Mouse (Mus musculus): ENCODE measurements around the gene Lrrc46. TPM values are rescaled to one million over a fixed set of nuclear protein-coding genes. Genes with fewer than 3 reads are reported as not detected.

Gene Lrrc46
- polyA plus RNA-seq, 1 experiment from 2014 or later: 0.48 TPM

DNA sequence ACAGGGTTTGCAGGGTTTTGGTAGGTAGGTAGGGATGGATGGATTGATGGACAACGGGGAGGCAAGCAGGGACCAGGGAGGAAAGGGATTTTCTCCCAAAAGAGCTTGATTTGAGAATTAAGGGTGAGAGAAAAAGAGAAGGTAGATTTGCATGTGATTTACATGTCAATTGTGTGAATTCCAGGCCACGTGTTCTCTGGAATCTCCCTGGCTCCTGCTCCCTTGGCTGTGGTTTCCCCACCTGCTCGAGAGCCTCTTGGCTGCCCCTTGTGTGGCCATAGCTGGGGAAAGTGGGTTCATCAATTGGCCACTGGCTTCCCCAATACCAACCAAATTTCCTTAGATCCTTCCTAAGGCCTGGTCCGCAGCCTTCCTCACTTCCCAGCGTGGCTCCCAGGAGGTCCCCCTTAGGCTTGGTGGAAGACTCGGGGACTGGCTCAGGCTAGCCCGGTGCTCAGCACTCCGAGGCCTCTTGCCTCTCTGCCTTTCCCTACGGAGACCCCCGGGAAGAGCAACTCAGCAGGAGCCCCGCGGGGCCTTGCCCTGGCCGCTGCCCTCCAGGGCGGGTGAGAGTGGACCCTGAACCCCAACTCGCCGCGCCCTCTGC lies 44.3 kb downstream of the Lrrc46 start:
- peak overlapping the region; percentile 44; the same call in 1 of the 2 replicates for H3K9ac ChIP-seq
- no peak for ATAC-seq
- H3K4me3 ChIP-seq: peak overlapping the region; percentile 36
- WGBS (ENCODE audit: insufficient replicate concordance): 21% methylated on average over 17 of the region's 17 CpGs
- peaks cover 34% of the 10 kb centered on the region for H3K4me1 ChIP-seq
- H3K27ac ChIP-seq: no peak overlapping the region
- H3K9me3 ChIP-seq (replicated peaks): no peaks in the 10 kb centered on the region
- no peaks in the 10 kb centered on the region for H3K36me3 ChIP-seq
- peak overlapping the region; percentile 55 for H3K4me2 ChIP-seq
- H3K27me3 ChIP-seq (replicated peaks): peaks cover 99% of the 10 kb centered on the region

DNA sequence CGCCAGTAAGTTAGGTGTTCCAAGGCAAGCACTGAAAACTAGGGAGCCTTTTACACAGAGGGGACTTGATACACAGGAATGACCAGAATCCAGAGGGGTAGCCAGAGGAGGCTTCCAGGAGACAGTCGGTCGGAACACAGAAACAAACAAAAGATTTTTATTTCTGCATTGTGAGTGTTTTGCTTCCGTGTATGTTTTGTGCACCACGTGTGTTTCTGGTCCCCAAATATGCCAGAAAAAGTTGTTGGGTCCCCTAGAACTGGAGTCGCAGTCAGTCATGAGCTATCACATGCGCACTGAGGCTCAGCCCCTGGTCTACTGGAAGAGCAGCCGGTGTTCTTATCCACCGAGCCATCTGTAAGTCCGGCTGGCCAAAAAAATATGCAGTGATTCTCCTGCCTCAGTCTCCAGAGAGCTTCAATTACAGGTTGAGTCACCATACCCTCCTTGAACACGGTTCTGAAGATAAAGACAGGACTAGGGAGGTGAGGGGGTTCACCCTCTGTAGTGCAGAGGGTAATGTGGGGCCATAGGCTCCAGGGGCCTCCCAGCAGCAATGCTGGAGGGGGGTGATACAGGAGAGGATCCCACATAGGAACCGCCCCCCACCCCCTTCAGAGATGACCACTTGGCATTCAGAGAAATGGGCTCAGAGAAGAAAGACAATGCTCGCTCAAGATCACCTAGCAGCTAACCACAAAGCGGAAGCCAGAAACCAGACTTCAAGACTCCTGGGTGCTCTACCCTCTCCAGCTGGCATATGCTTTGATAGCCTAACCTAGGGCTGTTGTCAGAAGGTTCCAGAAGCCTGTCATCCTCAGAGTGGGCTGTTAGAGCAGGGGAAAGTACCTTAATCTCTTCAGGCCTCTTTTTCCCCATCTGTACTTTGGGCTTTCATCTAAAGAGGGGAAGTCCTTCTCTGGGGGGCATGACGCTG lies 45.1 kb downstream of the Lrrc46 start:
- Histone ChIP-seq H3K27me3 (replicated peaks) (peaks cover 98% of the 10 kb centered on the region), H3K4me1 (peaks cover 34% of the 10 kb centered on the region), H3K9me3 (replicated peaks) (no peaks in the 10 kb centered on the region), H3K4me2 (no peak overlapping the region), H3K9ac (no peak overlapping the region), H3K27ac (no peak overlapping the region), H3K36me3 (no peaks in the 10 kb centered on the region), H3K4me3 (no peak overlapping the region)
- no peak for ATAC-seq
- 42% methylated on average over 15 of the region's 15 CpGs for WGBS (ENCODE audit: insufficient replicate concordance)

DNA sequence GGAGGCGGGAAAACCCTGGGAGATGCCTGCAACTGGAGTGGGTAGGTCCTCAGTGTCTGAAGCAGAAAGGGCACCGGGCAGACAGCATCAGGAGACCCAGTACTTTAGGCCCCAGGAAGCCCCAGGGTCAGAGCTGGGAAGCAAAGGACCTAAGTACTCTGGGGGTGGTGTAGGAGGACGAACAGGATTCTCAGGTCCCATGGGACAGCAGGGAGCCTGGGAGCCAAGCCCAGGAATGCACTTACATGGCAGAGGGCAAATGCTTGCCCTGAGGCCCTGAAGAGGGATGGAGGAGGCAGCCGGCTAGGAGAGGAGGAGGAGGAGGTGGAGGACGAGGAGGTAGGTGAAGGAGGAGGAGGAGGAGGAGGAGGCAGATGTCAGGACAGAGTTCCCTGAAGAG lies 46.2 kb downstream of the Lrrc46 start:
- no peak overlapping the region for H3K9ac ChIP-seq
- peaks cover 34% of the 10 kb centered on the region for H3K4me1 ChIP-seq
- ATAC-seq: no peak
- WGBS (ENCODE audit: insufficient replicate concordance): 51% methylated on average over 5 of the region's 5 CpGs
- H3K27me3 ChIP-seq (replicated peaks): peaks cover 89% of the 10 kb centered on the region
- H3K27ac ChIP-seq: no peak overlapping the region
- no peak overlapping the region for H3K4me3 ChIP-seq
- no peaks in the 10 kb centered on the region for H3K36me3 ChIP-seq
- H3K9me3 ChIP-seq (replicated peaks): no peaks in the 10 kb centered on the region
- no peak overlapping the region for H3K4me2 ChIP-seq

DNA sequence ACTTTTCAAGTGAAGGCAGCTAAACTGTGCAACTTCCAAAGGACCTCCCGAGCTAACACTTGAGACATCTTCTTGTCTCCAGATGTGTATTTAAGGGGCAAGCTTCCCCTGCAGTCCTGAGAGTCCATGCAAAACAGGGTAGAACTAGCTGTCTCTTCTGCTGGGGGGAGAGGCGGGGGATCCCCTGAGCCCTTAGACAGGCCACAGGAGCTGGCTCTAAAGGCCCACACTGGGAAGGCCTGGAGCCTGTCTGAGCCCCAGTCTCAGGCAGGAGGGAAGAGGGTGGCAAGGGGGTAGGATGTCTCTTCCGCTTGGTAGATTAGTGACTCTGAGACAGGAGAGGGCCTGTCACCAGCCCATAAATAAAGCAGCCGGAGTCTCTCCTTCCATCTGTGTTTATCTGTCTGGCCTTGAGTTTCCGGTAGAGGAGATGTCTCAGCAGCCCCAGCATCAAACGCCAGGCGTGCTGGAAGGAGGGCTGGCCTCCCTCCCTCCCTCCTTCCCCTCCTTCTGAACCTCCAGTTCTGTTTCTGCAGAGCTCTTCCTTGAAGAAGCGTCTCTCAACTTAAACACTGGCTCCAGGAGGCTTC lies 48.4 kb downstream of the Lrrc46 start:
- Histone ChIP-seq H3K4me3 (no peak overlapping the region), H3K4me1 (peaks cover 42% of the 10 kb centered on the region), H3K27me3 (replicated peaks) (peaks cover 87% of the 10 kb centered on the region), H3K36me3 (no peaks in the 10 kb centered on the region), H3K27ac (peak overlapping the region; percentile 74), H3K9me3 (replicated peaks) (no peaks in the 10 kb centered on the region), H3K4me2 (no peak overlapping the region), H3K9ac (no peak overlapping the region)
- ATAC-seq: peak; percentile 30; the same call in 1 of the 2 replicates
- WGBS (ENCODE audit: insufficient replicate concordance): 11% methylated on average over 8 of the region's 8 CpGs

DNA sequence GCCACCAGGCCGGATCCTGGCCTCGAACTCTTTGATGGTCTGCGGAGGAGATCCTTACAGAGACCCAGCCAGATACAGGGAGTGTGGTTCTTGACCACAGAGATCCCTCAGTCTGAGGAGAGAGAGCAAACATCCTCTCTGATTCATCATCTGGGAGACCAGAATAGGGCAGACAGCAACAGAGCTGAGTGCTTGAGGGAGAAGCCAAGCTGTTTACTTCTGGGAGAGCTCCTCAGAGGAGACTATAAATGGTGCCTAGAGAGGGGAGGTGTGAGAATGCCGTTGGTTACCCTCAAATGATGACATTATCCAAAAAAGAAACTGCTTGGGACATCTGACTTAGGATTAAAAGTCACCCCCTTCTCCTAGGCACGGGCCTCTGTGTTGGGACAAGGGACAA lies 49.7 kb downstream of the Lrrc46 start:
- WGBS (ENCODE audit: insufficient replicate concordance): 44% methylated on average over 5 of the region's 5 CpGs
- Histone ChIP-seq H3K9me3 (replicated peaks) (no peaks in the 10 kb centered on the region), H3K4me1 (peaks cover 37% of the 10 kb centered on the region), H3K9ac (no peak overlapping the region), H3K27me3 (replicated peaks) (peaks cover 87% of the 10 kb centered on the region), H3K27ac (no peak overlapping the region), H3K36me3 (no peaks in the 10 kb centered on the region), H3K4me3 (no peak overlapping the region), H3K4me2 (no peak overlapping the region)
- no peak for ATAC-seq

DNA sequence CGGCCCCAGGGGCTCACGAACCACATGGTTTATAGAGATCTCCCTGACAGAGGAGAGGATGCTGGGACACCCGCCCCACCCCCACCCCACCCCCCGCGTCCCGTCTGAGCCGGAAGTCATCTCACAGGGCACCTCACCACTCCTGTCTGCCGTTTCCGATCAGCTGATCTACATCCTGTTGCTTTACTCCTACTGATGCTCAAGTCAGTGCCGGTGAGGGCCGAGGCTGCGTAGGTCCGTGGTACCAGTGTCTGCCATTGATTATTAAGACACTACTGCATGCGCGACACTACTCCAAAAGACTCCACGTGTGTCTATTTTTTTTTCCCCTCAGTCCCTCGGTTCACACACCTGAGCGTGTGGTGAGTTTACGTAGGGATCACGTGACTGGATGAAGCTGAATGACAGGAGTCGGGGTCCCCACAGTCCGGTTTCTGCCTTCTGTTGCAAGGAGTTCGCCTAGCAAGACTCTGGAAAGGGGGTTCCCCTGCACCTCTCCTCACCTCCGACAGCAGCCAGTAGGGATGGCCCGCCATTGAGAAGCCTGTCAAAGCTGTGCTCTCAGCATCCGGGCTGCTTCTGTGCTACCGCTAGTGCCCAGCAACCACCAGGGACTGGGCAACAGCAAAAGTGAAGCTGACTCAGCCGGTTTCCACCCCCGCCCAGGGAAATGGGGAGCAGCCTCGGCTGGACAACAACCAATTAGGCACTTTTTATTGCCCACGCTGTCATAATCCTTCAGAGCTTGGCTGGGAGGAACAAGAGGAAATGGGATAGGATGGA lies 53.1 kb downstream of the Lrrc46 start:
- H3K4me2 ChIP-seq: peak overlapping the region; percentile 46
- H3K9ac ChIP-seq: peak overlapping the region; percentile 36; the same call in 1 of the 2 replicates
- no peaks in the 10 kb centered on the region for H3K9me3 ChIP-seq (replicated peaks)
- H3K27ac ChIP-seq: no peak overlapping the region
- peaks cover 88% of the 10 kb centered on the region for H3K27me3 ChIP-seq (replicated peaks)
- H3K36me3 ChIP-seq: no peaks in the 10 kb centered on the region
- H3K4me3 ChIP-seq: 0 out of 2 replicates have a peak overlapping the region, but pooled peaks have one; percentile 10
- ATAC-seq: no peak
- WGBS (ENCODE audit: insufficient replicate concordance): 7% methylated on average over 31 of the region's 31 CpGs
- peaks cover 24% of the 10 kb centered on the region for H3K4me1 ChIP-seq

DNA sequence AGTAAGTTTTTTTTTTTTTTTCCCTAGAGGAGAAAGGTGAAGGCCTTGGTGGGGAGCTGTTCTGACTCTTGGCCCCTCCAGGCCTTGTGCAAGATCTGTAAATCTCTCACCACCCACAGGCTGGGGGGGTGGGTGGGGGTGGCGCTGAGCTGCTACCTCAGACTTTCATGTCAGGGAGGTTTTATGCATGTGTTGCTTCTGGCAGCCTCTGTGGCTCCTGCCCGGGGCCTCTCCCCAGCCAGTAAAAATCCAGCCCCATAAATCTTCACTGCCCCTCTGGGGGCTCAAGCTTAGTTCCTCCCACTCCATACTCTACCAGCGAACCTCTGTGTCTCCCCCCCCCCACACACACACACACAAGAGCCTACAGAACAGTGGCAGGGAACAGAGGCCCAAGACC lies 54.7 kb downstream of the Lrrc46 start:
- 42% methylated on average over 3 of the region's 3 CpGs for WGBS (ENCODE audit: insufficient replicate concordance)
- Histone ChIP-seq H3K4me1 (peaks cover 23% of the 10 kb centered on the region), H3K4me3 (no peak overlapping the region), H3K4me2 (no peak overlapping the region), H3K27ac (no peak overlapping the region), H3K9ac (no peak overlapping the region), H3K27me3 (replicated peaks) (peaks cover 77% of the 10 kb centered on the region), H3K9me3 (replicated peaks) (no peaks in the 10 kb centered on the region), H3K36me3 (no peaks in the 10 kb centered on the region)
- ATAC-seq: no peak

DNA sequence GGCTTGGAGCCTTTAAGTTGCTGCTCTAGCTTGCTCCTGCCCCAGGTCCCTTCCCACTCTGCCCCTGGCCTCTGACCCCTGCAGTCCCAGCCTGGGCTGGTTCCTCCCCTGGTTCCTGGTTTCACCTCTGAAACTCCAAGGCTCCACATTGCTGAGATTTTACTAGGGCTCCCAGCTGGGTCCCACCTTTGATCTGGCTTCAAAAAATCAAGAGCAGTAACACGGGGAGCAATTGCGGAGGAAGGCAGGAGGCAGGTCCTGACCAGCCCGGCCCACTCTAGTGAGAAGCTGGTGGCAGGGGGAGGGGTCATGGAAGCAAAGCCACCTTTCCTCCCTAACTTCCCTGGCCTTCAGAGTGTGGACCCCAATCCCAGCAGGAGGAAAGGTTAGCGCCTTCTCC lies 56.3 kb downstream of the Lrrc46 start:
- Histone ChIP-seq H3K36me3 (no peaks in the 10 kb centered on the region), H3K4me1 (peaks cover 29% of the 10 kb centered on the region), H3K4me3 (no peak overlapping the region), H3K27ac (no peak overlapping the region), H3K9ac (no peak overlapping the region), H3K27me3 (replicated peaks) (peaks cover 72% of the 10 kb centered on the region), H3K4me2 (no peak overlapping the region), H3K9me3 (replicated peaks) (no peaks in the 10 kb centered on the region)
- no peak for ATAC-seq
- 35% methylated on average over 4 of the region's 4 CpGs for WGBS (ENCODE audit: insufficient replicate concordance)

Small RNA genes lying within 50 kb of the gene (microRNA-seq; reads per million reads assigned to microRNA genes)
- not detected for gene Mir8103

Other genes with a start within 250 kb of the Lrrc46 start
- gene Nfe2l1, start 211.4 kb downstream of the Lrrc46 start, polyA plus RNA-seq (2016; fragmentation: Nextera tagmentation; extraction: Ambion mirVana): 26.7 and 32.4 TPM in 2 replicates
- gene Copz2, start 191.5 kb downstream of the Lrrc46 start, polyA plus RNA-seq (2016; fragmentation: Nextera tagmentation; extraction: Ambion mirVana): 25.6 and 26.7 TPM in 2 replicates
- gene Cdk5rap3, start 124.9 kb downstream of the Lrrc46 start, polyA plus RNA-seq (2016; fragmentation: Nextera tagmentation; extraction: Ambion mirVana): 49.0 and 51.6 TPM in 2 replicates
- 2.4 and 3.2 TPM in 2 replicates for gene Prr15l, start 113.3 kb downstream of the Lrrc46 start, polyA plus RNA-seq (2016; fragmentation: Nextera tagmentation; extraction: Ambion mirVana)
- 528 and 553 TPM in 2 replicates for gene Pnpo, start 97.4 kb downstream of the Lrrc46 start, polyA plus RNA-seq (2016; fragmentation: Nextera tagmentation; extraction: Ambion mirVana)
- 15.5 and 18.5 TPM in 2 replicates for gene Sp2, start 58.4 kb downstream of the Lrrc46 start, polyA plus RNA-seq (2016; fragmentation: Nextera tagmentation; extraction: Ambion mirVana)
- 0.15 and 0.19 TPM in 2 replicates for gene Sp6, start 28.0 kb downstream of the Lrrc46 start, polyA plus RNA-seq (2016; fragmentation: Nextera tagmentation; extraction: Ambion mirVana)
- 9.8 and 11.0 TPM in 2 replicates for gene Scrn2, start 11.5 kb downstream of the Lrrc46 start, polyA plus RNA-seq (2016; fragmentation: Nextera tagmentation; extraction: Ambion mirVana)
- gene Mrpl10, start 153 bp upstream of the Lrrc46 start, polyA plus RNA-seq (2016; fragmentation: Nextera tagmentation; extraction: Ambion mirVana): 56.7 TPM in 2 replicates
- gene Osbpl7, start 9.2 kb upstream of the Lrrc46 start, polyA plus RNA-seq (2016; fragmentation: Nextera tagmentation; extraction: Ambion mirVana): 3.7 and 3.8 TPM in 2 replicates
- gene Tbx21, start 73.9 kb upstream of the Lrrc46 start, polyA plus RNA-seq (2016; fragmentation: Nextera tagmentation; extraction: Ambion mirVana): not detected in 2 replicates
- gene Tbkbp1, start 110.1 kb upstream of the Lrrc46 start, polyA plus RNA-seq (2016; fragmentation: Nextera tagmentation; extraction: Ambion mirVana): 3.6 and 4.0 TPM in 2 replicates
- 38.5 and 39.3 TPM in 2 replicates for gene Kpnb1, start 146.5 kb upstream of the Lrrc46 start, polyA plus RNA-seq (2016; fragmentation: Nextera tagmentation; extraction: Ambion mirVana)
- 27.1 and 31.3 TPM in 2 replicates for gene Npepps, start 239.2 kb upstream of the Lrrc46 start, polyA plus RNA-seq (2016; fragmentation: Nextera tagmentation; extraction: Ambion mirVana)

Data from liver, embryonic 12.5 days (tissue).